Mouse (Mus musculus) CH12F3 (cell line): ENCODE data around the gene Pate1.

Source experiments
- in situ Hi-C: fragments of 300-500 bp; cut with MboI; formaldehyde crosslinking; loops from 2 replicates; pipeline ENCODE4 v1.14.3; 2020; ENCODE audit warnings: low sequenced_read_pairs

Gene Pate1

GRCm38 (mm10) chr9:35687013-35687412 is at the start of gene Pate1:
Pate1 (minus strand) TSS chr9:35687390.
- in situ Hi-C loops: no loop called here

- in situ Hi-C loops: no loop called here
Observed at GRCm38 (mm10) chr9:35707265-35707664, 20.1 kb upstream of the Pate1 start.

- in situ Hi-C loops: no loop called here
Observed at GRCm38 (mm10) chr9:35691924-35692323, 4.7 kb upstream of the Pate1 start.

GRCm38 (mm10) chr9:35673557-35673956 is 13.6 kb downstream of the Pate1 start:
- in situ Hi-C loops: no loop called here

GRCm38 (mm10) chr9:35648102-35648501 is 39.1 kb downstream of the Pate1 start, which contains the start of gene Pate3:
Pate3 (minus strand) TSS chr9:35648202.
- in situ Hi-C loops: no loop called here
